In the genomic region with DNA sequence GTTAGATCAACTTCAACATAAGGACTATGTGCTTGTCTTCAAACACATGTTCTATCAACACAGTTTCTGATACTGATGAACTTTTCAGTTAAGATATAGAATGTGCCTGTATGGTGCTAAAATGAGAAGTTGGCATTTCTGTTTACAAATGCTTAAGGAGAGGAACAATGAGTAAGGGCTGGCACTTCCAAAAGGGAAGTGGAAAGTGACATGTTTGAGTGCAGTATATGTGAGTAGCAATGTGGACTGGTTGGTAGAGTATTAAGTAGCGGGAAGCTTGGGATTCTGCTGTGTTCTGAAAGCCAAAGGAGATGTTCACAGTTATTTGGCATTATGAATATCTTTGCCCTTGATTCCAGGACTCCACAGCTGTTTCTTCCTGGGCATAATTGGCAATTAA, we compare ENCODE assay signal across 29 mouse cellular contexts. TPM values are rescaled to one million over a fixed set of nuclear protein-coding genes. Genes with fewer than 3 reads are reported as not detected.
A peak's percentile ranks its signal among the peaks of the same experiment; 100 is the strongest.
DNase-seq lines count a peak whose midpoint lies in the region; ATAC-seq and TF ChIP-seq lines count a peak whose summit lies in the region.
"Had no signal": no experiment of that assay in that cellular context is flagged by ENCODE, and none has a peak within 500 bp of the region (broad histone marks: within the 10 kb centered on the region; RNA-seq: fewer than 3 reads in every experiment).

No protein-coding gene starts in this region.

- H3K36me3 ChIP-seq in liver, adult 2 months (ENCODE audit: control insufficient read depth, insufficient read depth, low read length) = no peaks in the 10 kb centered on the region
- H3K36me3 ChIP-seq: embryonic facial prominence, embryonic 12.5 days; embryonic facial prominence, embryonic 15.5 days; G1E; heart, embryonic 10.5 days; hindbrain, embryonic 13.5 days; intestine, embryonic 15.5 days had no signal

- ATAC-seq in common myeloid progenitor, adult 5-6 weeks (replicated peaks; ENCODE audit: low read depth, poor library complexity, severe bottlenecking) = 0 out of 2 replicates have a peak, but pooled peaks have one; percentile 52
- ATAC-seq in megakaryocyte, adult 5-6 weeks (ENCODE audit: poor library complexity, severe bottlenecking) = peak; percentile 89
- ATAC-seq: forebrain, embryonic 14.5 days; forebrain, postnatal 0 days; hindbrain, embryonic 16.5 days; intestine, embryonic 15.5 days had no signal

- no peak for TF ChIP-seq POLR2A in liver, adult 2 months (IDR thresholded peaks at IDR 0.05; ENCODE audit: extremely low read depth, insufficient read depth, low read length)

- intact Hi-C loops in left cerebral cortex, postnatal 4 days (cut with DNase I) = no loop called here

- no peak overlapping the region for H3K9ac ChIP-seq in liver, adult 2 months (ENCODE audit: low read depth, low read length)
- H3K9ac ChIP-seq: embryonic facial prominence, embryonic 12.5 days; embryonic facial prominence, embryonic 15.5 days; forebrain, postnatal 0 days; hindbrain, embryonic 13.5 days; intestine, embryonic 15.5 days had no signal

- peak; percentile 8 for DNase-seq in liver, adult 2 months (ENCODE audit: extremely low read depth, low read depth, low spot score)
- DNase-seq in liver = no peak
- DNase-seq in left cerebral cortex, postnatal 4 days = no peak
- DNase-seq in MN1 (ENCODE audit: low spot score) = no peak
- DNase-seq: adrenal gland, adult 8-10 months; adrenal gland, postnatal 25 days; B cell, adult 2 months; cerebellum, adult 18-20 months; cerebellum, adult 9-10 months; cerebellum, postnatal 14 days; forebrain, postnatal 0 days; gastrocnemius, adult 2 months; gastrocnemius, postnatal 14 days; heart, adult 2 months had no signal

- no peak overlapping the region for H3K27ac ChIP-seq in liver, adult 2 months (replicated peaks; ENCODE audit: insufficient read depth, low read depth, low read length)
- H3K27ac ChIP-seq: embryonic facial prominence, embryonic 12.5 days; embryonic facial prominence, embryonic 15.5 days; gastrocnemius, adult 2 months; heart, adult 2 months; heart, embryonic 10.5 days; hindbrain, embryonic 13.5 days; intestine, embryonic 15.5 days had no signal

- H3K27me3 ChIP-seq in liver, adult 2 months (ENCODE audit: control insufficient read depth, insufficient read depth, low read length) = no peaks in the 10 kb centered on the region
- H3K27me3 ChIP-seq: CH12.LX; embryonic facial prominence, embryonic 12.5 days; embryonic facial prominence, embryonic 15.5 days; hindbrain, embryonic 13.5 days; intestine, embryonic 15.5 days had no signal

- TF ChIP-seq CTCF in liver, adult 2 months (IDR thresholded peaks at IDR 0.05; ENCODE audit: low read depth, low read length) = no peak

- H3K4me1 ChIP-seq in liver, adult 2 months (ENCODE audit: control insufficient read depth, insufficient read depth, low read length) = no peaks in the 10 kb centered on the region
- H3K4me1 ChIP-seq: embryonic facial prominence, embryonic 12.5 days; embryonic facial prominence, embryonic 15.5 days; heart, embryonic 10.5 days; hindbrain, embryonic 13.5 days; intestine, embryonic 15.5 days had no signal

- WGBS in liver, adult 2 months = 83% methylated on average over 1 of the region's 1 CpGs

- no peaks in the 10 kb centered on the region for H3K79me2 ChIP-seq in liver, adult 2 months (ENCODE audit: control insufficient read depth, insufficient read depth, low read length)

- H3K4me3 ChIP-seq in liver, adult 2 months (ENCODE audit: insufficient read depth, low read depth, low read length) = no peak overlapping the region
- H3K4me3 ChIP-seq: embryonic facial prominence, embryonic 12.5 days; embryonic facial prominence, embryonic 15.5 days; gastrocnemius, adult 2 months; heart, adult 2 months; heart, embryonic 10.5 days; hindbrain, embryonic 13.5 days; intestine, embryonic 15.5 days had no signal

RNA-seq across cellular contexts. Expression of a gene that starts 33.7 kb away (rescaled TPM):
- total RNA-seq in liver, adult 2 months (2014; rRNA removed) = not detected in 2 replicates
- polyA plus RNA-seq in liver, adult 2 months (2012; rRNA removed) = not detected in 2 replicates
- total RNA-seq in common myeloid progenitor, adult 5-6 weeks (2017) = not detected in 2 replicates
- total RNA-seq in megakaryocyte, adult 5-6 weeks (2015) = not detected in 2 replicates
- not detected in 2 replicates for total RNA-seq in megakaryocyte, adult 5-6 weeks (2017)
- not detected for total RNA-seq in left cerebral cortex, postnatal 4 days (2021)
- total RNA-seq: adrenal gland, postnatal 25 days; G1E; gastrocnemius, adult 2 months; gastrocnemius, postnatal 4 days; hematopoietic stem cell, adult 5-6 weeks had no signal
- polyA plus RNA-seq: embryonic facial prominence, embryonic 12.5 days; forebrain, embryonic 11.5 days; forebrain, embryonic 14.5 days; forebrain, postnatal 0 days; G1E; heart, adult 2 months; heart, embryonic 10.5 days; heart, postnatal 0 days; hindbrain, embryonic 13.5 days; hindbrain, embryonic 16.5 days; intestine, embryonic 15.5 days had no signal
